Mouse (Mus musculus) cerebellum, postnatal 36 days (tissue): ENCODE measurements around the gene Gm8879.
"Not testable (repeated sequence)": the region's sequence is repeated elsewhere in the genome, so short reads cannot be mapped to it uniquely, and the experiment has no call there.

Source experiments
- DNase-seq, 2 experiments: peaks; one replicate each; pipeline ENCODE4 v3.0.0; 2021 to 2022; ENCODE audit warnings: mixed read lengths in 2 of 2

Gm8879 gene

DNA sequence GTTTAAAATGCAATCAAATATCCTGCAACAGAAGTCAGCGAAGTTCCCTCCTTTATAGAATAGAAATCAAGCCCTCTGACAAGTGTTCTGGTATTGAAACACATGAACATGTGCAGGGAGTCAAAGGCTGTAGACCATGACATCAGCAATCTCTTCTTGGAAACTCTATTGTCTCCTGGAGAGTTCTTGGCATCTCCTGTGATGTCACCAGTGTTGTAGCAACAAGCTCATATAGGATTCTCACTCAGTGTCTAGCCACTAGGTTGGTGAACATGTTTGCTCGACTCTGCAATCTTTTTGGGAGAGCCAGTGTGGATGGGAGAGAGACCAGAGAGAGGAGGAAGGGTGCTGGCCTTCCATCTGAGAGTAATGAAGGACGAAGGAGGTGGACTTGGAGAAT is at the start of gene Gm8879:
Gene Gm8879, plus strand, starts transcription at position 301 of the 400 bp plus-strand sequence.
- not testable (repeated sequence) for DNase-seq

DNA sequence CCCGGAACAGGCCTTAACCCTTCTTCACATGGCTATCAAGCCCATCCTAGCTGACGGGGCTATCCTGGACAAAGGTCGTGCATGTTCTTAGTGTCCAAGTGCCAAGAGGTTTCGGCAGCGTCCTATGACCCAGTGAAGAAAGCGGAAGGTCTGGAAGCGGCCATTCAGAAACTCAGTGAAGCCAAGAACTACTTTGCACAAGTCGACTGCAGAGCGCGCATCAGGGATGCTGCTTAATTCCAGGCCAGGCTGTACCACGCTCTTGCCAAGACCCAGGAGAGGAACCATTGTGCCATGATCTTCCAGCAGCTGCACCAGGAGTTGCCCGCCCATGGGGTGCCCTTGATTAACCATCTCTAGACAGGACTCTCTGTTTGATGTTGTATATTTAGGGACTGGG is 10.6 kb downstream of the Gm8879 start:
- DNase-seq = peak in 1 of 2 experiments; percentile 1
